Mouse (Mus musculus): Measurements from ENCODE around the gene Mocs2.

DNA sequence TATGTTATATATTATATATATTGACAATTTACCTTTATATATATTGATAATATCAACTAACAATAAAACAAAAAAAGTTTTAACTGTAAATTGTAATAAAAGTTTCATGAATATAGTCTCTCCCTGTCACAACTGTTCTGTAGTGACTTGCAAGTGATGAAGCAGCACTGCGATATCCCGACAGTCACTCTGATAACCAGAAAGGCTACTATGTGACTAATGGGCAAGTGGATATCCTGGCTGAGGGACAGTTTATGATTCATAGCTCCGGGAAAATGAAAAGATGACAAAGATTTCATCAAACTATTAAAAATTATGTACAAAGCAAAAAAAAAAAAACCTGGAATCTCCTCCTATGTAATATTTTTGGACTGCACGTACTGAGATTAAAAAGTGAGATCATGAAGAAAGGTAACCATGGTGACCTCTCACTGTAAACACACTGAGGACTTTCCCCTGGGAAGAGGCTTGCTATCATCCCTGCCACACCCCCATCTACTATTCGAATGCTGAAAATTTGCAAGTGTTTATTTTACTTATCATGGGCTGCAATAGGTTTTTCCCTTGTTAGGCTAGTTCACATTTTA, 8.3 kb upstream of the Mocs2 start:
- TF ChIP-seq CTCF (conservative IDR thresholded peaks at IDR 0.05; ENCODE audit: low read length) = no peak
- no peak for TF ChIP-seq NANOG (IDR thresholded peaks at IDR 0.05; ENCODE audit: borderline replicate concordance, low read length)
- no peak for TF ChIP-seq POU5F1 (IDR thresholded peaks at IDR 0.05; ENCODE audit: borderline replicate concordance, low read length)
